Mouse (Mus musculus): ENCODE measurements around the gene Gm20481. TPM values are rescaled to one million over a fixed set of nuclear protein-coding genes. Genes with fewer than 3 reads are reported as not detected.

The Gm20481 gene
- polyA plus RNA-seq, 1 experiment = not detected

DNA sequence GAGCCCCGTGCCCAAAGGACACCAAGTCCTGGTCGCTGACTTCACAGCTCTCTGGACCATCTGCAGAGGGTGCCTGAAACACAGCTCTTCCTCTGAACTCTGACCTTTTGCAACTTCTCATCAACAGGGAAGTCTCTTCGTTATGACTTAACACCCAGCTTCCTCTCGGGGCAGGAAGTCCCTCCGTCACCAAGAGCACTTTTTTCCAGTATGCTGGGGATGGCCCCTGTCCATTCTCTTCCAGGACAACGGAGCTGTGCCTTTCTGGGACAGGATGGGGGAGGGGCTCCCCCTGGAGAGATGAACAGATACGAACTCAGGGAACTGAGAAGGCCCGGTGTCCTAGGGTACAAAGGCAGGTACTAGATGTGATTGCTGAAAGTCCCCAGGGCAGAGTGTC lies 34.9 kb upstream of the Gm20481 start:
- Histone ChIP-seq H3K27me3 (ENCODE audit: control insufficient read depth, insufficient read depth, insufficient read length) (no peaks in the 10 kb centered on the region), H3K4me3 (no peak overlapping the region), H3K36me3 (ENCODE audit: control insufficient read depth, insufficient read depth) (peaks cover 4% of the 10 kb centered on the region), H3K4me2 (ENCODE audit: low read depth) (no peak overlapping the region), H3K79me2 (ENCODE audit: control insufficient read depth, insufficient read depth) (no peaks in the 10 kb centered on the region), H3ac (ENCODE audit: control insufficient read depth, insufficient read length) (no peak overlapping the region)
- TF ChIP-seq E2F4 (IDR thresholded peaks at IDR 0.05; ENCODE audit: insufficient read depth) (no peak), POLR2AphosphoS2 (IDR thresholded peaks at IDR 0.05; ENCODE audit: insufficient read length, low read depth) (no peak), TCF12 (IDR thresholded peaks at IDR 0.05; ENCODE audit: insufficient read depth, poor library complexity, severe bottlenecking) (no peak), POLR2A (IDR thresholded peaks at IDR 0.05; ENCODE audit: insufficient read length, low read depth) (no peak), CEBPB (IDR thresholded peaks at IDR 0.05; ENCODE audit: insufficient read depth, poor library complexity, severe bottlenecking) (no peak), REST (IDR thresholded peaks at IDR 0.05; ENCODE audit: insufficient read depth, insufficient read length) (no peak), MAX (IDR thresholded peaks at IDR 0.05; ENCODE audit: low read depth) (no peak), TCF3 (IDR thresholded peaks at IDR 0.05; ENCODE audit: insufficient read length, low read depth) (no peak), USF1 (IDR thresholded peaks at IDR 0.05; ENCODE audit: low read depth) (no peak), SRF (IDR thresholded peaks at IDR 0.05; ENCODE audit: control insufficient read depth, insufficient read length, low read depth) (no peak), MYOD1 (IDR thresholded peaks at IDR 0.05; ENCODE audit: control insufficient read depth in 1 of 3, insufficient read length in 2 of 3, low read depth in 2 of 3) (no peak), MYOG (IDR thresholded peaks at IDR 0.05; ENCODE audit: control insufficient read depth in 1 of 3, insufficient read depth in 1 of 3, insufficient read length in 2 of 3, low read depth in 2 of 3) (no peak)

- no peaks in the 10 kb centered on the region for H3K27me3 ChIP-seq (ENCODE audit: control insufficient read depth, insufficient read depth, insufficient read length)
- no peak overlapping the region for H3K4me2 ChIP-seq (ENCODE audit: low read depth)
- no peak overlapping the region for H3K4me3 ChIP-seq
- H3K36me3 ChIP-seq (ENCODE audit: control insufficient read depth, insufficient read depth) = peaks cover 4% of the 10 kb centered on the region
- no peak for TF ChIP-seq MYOD1 (IDR thresholded peaks at IDR 0.05; ENCODE audit: control insufficient read depth in 1 of 3, insufficient read length in 2 of 3, low read depth in 2 of 3)
- H3K79me2 ChIP-seq (ENCODE audit: control insufficient read depth, insufficient read depth) = no peaks in the 10 kb centered on the region
- no peak overlapping the region for H3ac ChIP-seq (ENCODE audit: control insufficient read depth, insufficient read length)
These were observed 31.7 kb upstream of the Gm20481 start for GRCm38 (mm10) chr17:34937960-34938505.

DNA sequence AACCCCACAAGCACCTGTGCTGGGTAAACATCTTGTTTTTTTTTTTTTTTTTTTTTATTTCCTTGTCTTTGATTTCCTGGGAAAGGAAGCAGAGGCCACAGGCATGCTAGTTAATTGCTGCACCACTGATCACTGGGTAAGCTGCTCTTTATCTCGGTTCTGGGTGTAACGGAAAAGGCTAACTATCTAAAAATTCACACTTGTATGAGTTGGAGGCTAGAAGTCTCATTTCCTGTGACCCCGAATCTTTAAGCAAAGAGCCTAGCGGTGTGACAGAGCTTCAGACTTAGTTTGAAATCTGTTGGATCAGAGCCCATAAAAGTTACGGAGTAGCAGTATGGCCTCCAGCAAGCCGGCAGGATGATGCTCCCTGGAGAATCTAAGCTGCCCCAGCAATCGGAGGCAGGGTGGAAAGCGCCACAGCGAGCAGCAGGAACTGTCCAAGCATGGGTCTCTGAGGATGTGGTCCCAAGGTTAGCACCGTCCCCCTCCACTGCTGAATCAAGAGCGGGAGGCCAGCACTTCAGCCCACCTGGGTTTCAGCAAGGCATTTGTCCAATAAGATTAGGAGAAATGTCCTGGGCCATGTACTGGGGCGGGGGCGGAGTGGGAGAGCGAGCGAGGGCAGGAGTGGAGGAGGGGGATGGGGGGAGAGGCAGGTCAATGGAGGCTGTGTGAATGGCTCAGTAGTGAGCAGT lies 28.2 kb upstream of the Gm20481 start:
- Histone ChIP-seq H3K27me3 (ENCODE audit: control insufficient read depth, insufficient read depth, insufficient read length) (no peaks in the 10 kb centered on the region), H3K4me2 (ENCODE audit: low read depth) (no peak overlapping the region), H3K36me3 (ENCODE audit: control insufficient read depth, insufficient read depth) (no peaks in the 10 kb centered on the region), H3K4me3 (no peak overlapping the region), H3K79me2 (ENCODE audit: control insufficient read depth, insufficient read depth) (no peaks in the 10 kb centered on the region), H3ac (ENCODE audit: control insufficient read depth, insufficient read length) (no peak overlapping the region)
- TF ChIP-seq REST (IDR thresholded peaks at IDR 0.05; ENCODE audit: insufficient read depth, insufficient read length) (no peak), MYOG (IDR thresholded peaks at IDR 0.05; ENCODE audit: control insufficient read depth in 1 of 3, insufficient read depth in 1 of 3, insufficient read length in 2 of 3, low read depth in 2 of 3) (no peak), SRF (IDR thresholded peaks at IDR 0.05; ENCODE audit: control insufficient read depth, insufficient read length, low read depth) (no peak), POLR2AphosphoS2 (IDR thresholded peaks at IDR 0.05; ENCODE audit: insufficient read length, low read depth) (no peak), CEBPB (IDR thresholded peaks at IDR 0.05; ENCODE audit: insufficient read depth, poor library complexity, severe bottlenecking) (no peak), USF1 (IDR thresholded peaks at IDR 0.05; ENCODE audit: low read depth) (no peak), E2F4 (IDR thresholded peaks at IDR 0.05; ENCODE audit: insufficient read depth) (no peak), MYOD1 (IDR thresholded peaks at IDR 0.05; ENCODE audit: control insufficient read depth in 1 of 3, insufficient read length in 2 of 3, low read depth in 2 of 3) (no peak), POLR2A (IDR thresholded peaks at IDR 0.05; ENCODE audit: insufficient read length, low read depth) (no peak), TCF3 (IDR thresholded peaks at IDR 0.05; ENCODE audit: insufficient read length, low read depth) (no peak), MAX (IDR thresholded peaks at IDR 0.05; ENCODE audit: low read depth) (no peak), TCF12 (IDR thresholded peaks at IDR 0.05; ENCODE audit: insufficient read depth, poor library complexity, severe bottlenecking) (no peak)

GRCm38 (mm10) chr17:34943128-34943815 lies 26.4 kb upstream of the Gm20481 start:
- no peak overlapping the region for H3K4me3 ChIP-seq
- no peaks in the 10 kb centered on the region for H3K79me2 ChIP-seq (ENCODE audit: control insufficient read depth, insufficient read depth)
- no peaks in the 10 kb centered on the region for H3K27me3 ChIP-seq (ENCODE audit: control insufficient read depth, insufficient read depth, insufficient read length)
- no peak overlapping the region for H3K4me2 ChIP-seq (ENCODE audit: low read depth)
- TF ChIP-seq CEBPB (IDR thresholded peaks at IDR 0.05; ENCODE audit: insufficient read depth, poor library complexity, severe bottlenecking) (no peak), TCF12 (IDR thresholded peaks at IDR 0.05; ENCODE audit: insufficient read depth, poor library complexity, severe bottlenecking) (no peak), MAX (IDR thresholded peaks at IDR 0.05; ENCODE audit: low read depth) (no peak), POLR2AphosphoS2 (IDR thresholded peaks at IDR 0.05; ENCODE audit: insufficient read length, low read depth) (no peak), MYOD1 (IDR thresholded peaks at IDR 0.05; ENCODE audit: control insufficient read depth in 1 of 3, insufficient read length in 2 of 3, low read depth in 2 of 3) (no peak)
- no peaks in the 10 kb centered on the region for H3K36me3 ChIP-seq (ENCODE audit: control insufficient read depth, insufficient read depth)
- H3ac ChIP-seq (ENCODE audit: control insufficient read depth, insufficient read length) = no peak overlapping the region

- Histone ChIP-seq H3K4me3 (no peak overlapping the region), H3K4me2 (ENCODE audit: low read depth) (no peak overlapping the region), H3K36me3 (ENCODE audit: control insufficient read depth, insufficient read depth) (no peaks in the 10 kb centered on the region), H3ac (ENCODE audit: control insufficient read depth, insufficient read length) (no peak overlapping the region), H3K27me3 (ENCODE audit: control insufficient read depth, insufficient read depth, insufficient read length) (no peaks in the 10 kb centered on the region), H3K79me2 (ENCODE audit: control insufficient read depth, insufficient read depth) (no peaks in the 10 kb centered on the region)
- no peak for TF ChIP-seq SRF (IDR thresholded peaks at IDR 0.05; ENCODE audit: control insufficient read depth, insufficient read length, low read depth)
- no peak for TF ChIP-seq MYOG (IDR thresholded peaks at IDR 0.05; ENCODE audit: control insufficient read depth in 1 of 3, insufficient read depth in 1 of 3, insufficient read length in 2 of 3, low read depth in 2 of 3)
- no peak for TF ChIP-seq MAX (IDR thresholded peaks at IDR 0.05; ENCODE audit: low read depth)
- no peak for TF ChIP-seq TCF3 (IDR thresholded peaks at IDR 0.05; ENCODE audit: insufficient read length, low read depth)
- no peak for TF ChIP-seq MYOD1 (IDR thresholded peaks at IDR 0.05; ENCODE audit: control insufficient read depth in 1 of 3, insufficient read length in 2 of 3, low read depth in 2 of 3)
- TF ChIP-seq E2F4 (IDR thresholded peaks at IDR 0.05; ENCODE audit: insufficient read depth) = no peak
- TF ChIP-seq USF1 (IDR thresholded peaks at IDR 0.05; ENCODE audit: low read depth) = no peak
- TF ChIP-seq POLR2A (IDR thresholded peaks at IDR 0.05; ENCODE audit: insufficient read length, low read depth) = no peak
- TF ChIP-seq REST (IDR thresholded peaks at IDR 0.05; ENCODE audit: insufficient read depth, insufficient read length) = no peak
- TF ChIP-seq POLR2AphosphoS2 (IDR thresholded peaks at IDR 0.05; ENCODE audit: insufficient read length, low read depth) = no peak
- TF ChIP-seq TCF12 (IDR thresholded peaks at IDR 0.05; ENCODE audit: insufficient read depth, poor library complexity, severe bottlenecking) = no peak
- no peak for TF ChIP-seq CEBPB (IDR thresholded peaks at IDR 0.05; ENCODE audit: insufficient read depth, poor library complexity, severe bottlenecking)
These were observed 25.4 kb upstream of the Gm20481 start for GRCm38 (mm10) chr17:34944362-34944761.

Data from myocyte (in vitro differentiated cells).